Mouse (Mus musculus) right cerebral cortex, postnatal 10 days (tissue): ENCODE data around the gene Clec5a.
"Not testable (repeated sequence)": the region's sequence is repeated elsewhere in the genome, so short reads cannot be mapped to it uniquely, and the experiment has no call there.

Experiments
- DNase-seq, 2 experiments: peaks; one replicate each; pipeline ENCODE4 v3.0.0; 2021; ENCODE audit warnings: low spot score in 2 of 2

Gene Clec5a

GRCm38 (mm10) chr6:40585645-40586044, at the start of gene Clec5a:
Gene Clec5a, minus strand, starts transcription at chr6:40585821.
- peak in 1 of 2 experiments; percentile 19 for DNase-seq

- no peak for DNase-seq
Observed at GRCm38 (mm10) chr6:40634640-40635071, 49.0 kb upstream of the Clec5a start.

GRCm38 (mm10) chr6:40628406-40629000, 42.9 kb upstream of the Clec5a start, which contains the start of gene Mgam:
Gene Mgam, plus strand, starts transcription at chr6:40628831.
- no peak for DNase-seq

- no peak for DNase-seq
Observed at GRCm38 (mm10) chr6:40626111-40626510, 40.5 kb upstream of the Clec5a start.

GRCm38 (mm10) chr6:40617965-40618364, 32.3 kb upstream of the Clec5a start:
- peak; percentile 65 to 84 for DNase-seq

GRCm38 (mm10) chr6:40613260-40613852, 27.7 kb upstream of the Clec5a start, which contains the start of gene Tas2r138:
Gene Tas2r138, minus strand, starts transcription at chr6:40613310.
- DNase-seq, result no peak

- DNase-seq, result peak; percentile 52 to 66
Observed at GRCm38 (mm10) chr6:40610244-40610643, 24.6 kb upstream of the Clec5a start.

- DNase-seq, result peak; percentile 66 to 71
Observed at GRCm38 (mm10) chr6:40607431-40607830, 21.8 kb upstream of the Clec5a start.

- not testable (repeated sequence) for DNase-seq
Observed at GRCm38 (mm10) chr6:40598546-40598945, 12.9 kb upstream of the Clec5a start.

GRCm38 (mm10) chr6:40594804-40595550, 9.4 kb upstream of the Clec5a start:
- DNase-seq, result no peak

- no peak for DNase-seq
Observed at GRCm38 (mm10) chr6:40588346-40588745, 2.7 kb upstream of the Clec5a start.

- peak in 1 of 2 experiments; percentile 21 for DNase-seq
Observed at GRCm38 (mm10) chr6:40584336-40584735, 1.3 kb downstream of the Clec5a start.

GRCm38 (mm10) chr6:40576305-40576704, 9.3 kb downstream of the Clec5a start:
- no peak for DNase-seq

GRCm38 (mm10) chr6:40573618-40574017, 12.0 kb downstream of the Clec5a start:
- no peak for DNase-seq

GRCm38 (mm10) chr6:40569187-40569586, 16.4 kb downstream of the Clec5a start, which contains the start of gene Olfr460:
Gene Olfr460, plus strand, starts transcription at chr6:40569487.
- no peak for DNase-seq

GRCm38 (mm10) chr6:40554950-40555349, 30.7 kb downstream of the Clec5a start, which contains the start of gene Olfr461:
Gene Olfr461, minus strand, starts transcription at chr6:40555050.
- no peak for DNase-seq

- no peak for DNase-seq
Observed at GRCm38 (mm10) chr6:40544690-40545089, 40.9 kb downstream of the Clec5a start.
